Mouse (Mus musculus) ES-E14 (cell line): ENCODE measurements around the gene Eif4e3.

Experiments
- CHD2 ChIP-seq: IDR thresholded peaks from 2 replicates; pipeline ENCODE4 v1.6.1; 2014; ENCODE audit warnings: mild to moderate bottlenecking, low read depth, low read length, inconsistent platforms
- HCFC1 ChIP-seq: IDR thresholded peaks from 2 replicates; pipeline ENCODE4 v1.6.1; 2012; ENCODE audit warnings: low read length, inconsistent platforms, borderline replicate concordance; ENCODE audit not compliant: insufficient read depth

DNA sequence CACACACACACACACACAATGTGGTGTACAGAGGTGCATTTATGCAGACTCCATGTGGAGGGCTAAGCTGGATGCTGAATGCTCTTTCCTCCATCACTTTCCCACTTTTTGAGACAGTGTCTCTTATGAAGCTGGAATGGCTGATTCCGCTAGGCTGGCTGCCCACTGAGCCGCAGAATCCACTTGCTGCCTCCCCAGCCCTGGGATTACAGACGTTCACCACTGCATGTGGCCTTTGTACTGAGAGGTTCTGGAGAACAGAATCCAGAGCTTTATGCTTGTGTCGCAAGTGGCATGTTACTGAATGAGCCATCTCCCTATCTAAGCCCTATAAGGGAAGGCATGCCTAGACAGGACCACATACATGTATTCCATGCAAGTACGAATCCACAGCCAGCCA, 46.7 kb upstream of the Eif4e3 start:
- TF ChIP-seq HCFC1 (no peak), CHD2 (no peak)
